Mouse (Mus musculus) thymus, adult 2 months (tissue): Measurements from ENCODE around the gene Inava.

Experiments
- CTCF ChIP-seq: fragments of 200-500 bp; IDR thresholded peaks from 2 replicates; pipeline ENCODE4 v1.5.1; 2012; ENCODE audit warnings: mild to moderate bottlenecking, control low read depth, low read length, moderate library complexity, borderline replicate concordance; ENCODE audit not compliant: control insufficient read depth, poor library complexity, insufficient read depth; ENCODE audit errors: extremely low read depth
- POLR2A ChIP-seq: fragments of 200-500 bp; IDR thresholded peaks from 2 replicates; pipeline ENCODE4 v1.6.1; 2012; ENCODE audit warnings: mild to moderate bottlenecking, low read length, control low read depth, moderate library complexity; ENCODE audit not compliant: control insufficient read depth, poor library complexity, insufficient read depth; ENCODE audit errors: extremely low read depth

GRCm38 (mm10) chr1:136172696-136173095, 61.4 kb downstream of the Inava start:
- TF ChIP-seq CTCF (no peak), POLR2A (no peak)
